ENCODE assay signal across 12 mouse cellular contexts in the genomic region with DNA sequence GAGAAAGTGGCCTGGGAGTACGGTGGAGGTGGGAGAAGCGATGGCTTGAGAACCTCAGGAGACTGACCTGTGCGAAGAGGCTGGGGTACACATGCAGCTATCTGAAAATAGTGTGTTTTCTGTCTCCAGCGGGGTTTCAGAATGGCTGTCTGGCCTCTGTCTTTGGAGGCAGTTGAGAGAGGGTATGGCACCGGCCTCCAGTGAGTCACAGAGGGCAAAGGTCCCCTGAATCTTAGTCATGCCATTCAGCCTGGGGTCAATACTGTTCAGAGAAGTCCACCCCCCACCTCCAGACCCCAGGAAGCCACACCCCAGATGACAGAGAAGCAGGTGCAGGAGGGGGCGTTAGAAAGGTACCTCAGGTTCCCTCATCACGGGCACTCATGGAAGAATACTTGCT.
"Had no signal": no experiment of that assay in that cellular context is flagged by ENCODE, and none has a peak within 500 bp of the region (broad histone marks: within the 10 kb centered on the region; RNA-seq: fewer than 3 reads in every experiment).

No protein-coding gene starts in this region.

- H3K4me2 ChIP-seq: limb, embryonic 13.5 days; liver, embryonic 12.5 days; liver, embryonic 15.5 days; lung, embryonic 15.5 days; midbrain, embryonic 12.5 days had no signal

- H3K27ac ChIP-seq: kidney, postnatal 0 days; layer of hippocampus, adult 2 months; limb, embryonic 10.5 days; liver, embryonic 12.5 days; liver, embryonic 15.5 days; lung, embryonic 15.5 days; midbrain, embryonic 12.5 days had no signal

- H3K9ac ChIP-seq: limb, embryonic 13.5 days; liver, embryonic 12.5 days; liver, embryonic 15.5 days; lung, embryonic 15.5 days; midbrain, embryonic 12.5 days had no signal

- H3K36me3 ChIP-seq: limb, embryonic 10.5 days; liver, embryonic 12.5 days; liver, embryonic 15.5 days; lung, embryonic 15.5 days; midbrain, embryonic 12.5 days had no signal

- H3K4me1 ChIP-seq: limb, embryonic 10.5 days; limb, embryonic 13.5 days; liver, embryonic 15.5 days; lung, embryonic 15.5 days; midbrain, embryonic 12.5 days had no signal

- H3K4me3 ChIP-seq: layer of hippocampus, adult 2 months; limb, embryonic 10.5 days; limb, embryonic 13.5 days; liver, embryonic 12.5 days; liver, embryonic 15.5 days; lung, embryonic 15.5 days; midbrain, embryonic 12.5 days had no signal

- H3K27me3 ChIP-seq: limb, embryonic 13.5 days; liver, embryonic 15.5 days; lung, embryonic 15.5 days; midbrain, embryonic 12.5 days had no signal

- ATAC-seq: liver, embryonic 12.5 days; midbrain, embryonic 16.5 days had no signal

- DNase-seq: layer of hippocampus, adult 9-11 months; liver; thymus, postnatal 36 days had no signal

- H3K9me3 ChIP-seq: limb, embryonic 10.5 days; limb, embryonic 13.5 days; liver, embryonic 12.5 days; liver, embryonic 15.5 days; lung, embryonic 15.5 days; midbrain, embryonic 12.5 days had no signal
